Mouse (Mus musculus): ENCODE results near the gene Gm10639. TPM values are rescaled to one million over a fixed set of nuclear protein-coding genes. Genes with fewer than 3 reads are reported as not detected.
"Not testable (repeated sequence)": the region's sequence is repeated elsewhere in the genome, so short reads cannot be mapped to it uniquely, and the experiment has no call there.

The Gm10639 gene
- polyA plus RNA-seq, 1 experiment from 2014 or later, result not detected

GRCm38 (mm10) chr9:78350007-78350406 lies 60.3 kb downstream of the Gm10639 start:
- ATAC-seq (ENCODE audit: low FRiP score, low read depth), result not testable (repeated sequence)

DNA sequence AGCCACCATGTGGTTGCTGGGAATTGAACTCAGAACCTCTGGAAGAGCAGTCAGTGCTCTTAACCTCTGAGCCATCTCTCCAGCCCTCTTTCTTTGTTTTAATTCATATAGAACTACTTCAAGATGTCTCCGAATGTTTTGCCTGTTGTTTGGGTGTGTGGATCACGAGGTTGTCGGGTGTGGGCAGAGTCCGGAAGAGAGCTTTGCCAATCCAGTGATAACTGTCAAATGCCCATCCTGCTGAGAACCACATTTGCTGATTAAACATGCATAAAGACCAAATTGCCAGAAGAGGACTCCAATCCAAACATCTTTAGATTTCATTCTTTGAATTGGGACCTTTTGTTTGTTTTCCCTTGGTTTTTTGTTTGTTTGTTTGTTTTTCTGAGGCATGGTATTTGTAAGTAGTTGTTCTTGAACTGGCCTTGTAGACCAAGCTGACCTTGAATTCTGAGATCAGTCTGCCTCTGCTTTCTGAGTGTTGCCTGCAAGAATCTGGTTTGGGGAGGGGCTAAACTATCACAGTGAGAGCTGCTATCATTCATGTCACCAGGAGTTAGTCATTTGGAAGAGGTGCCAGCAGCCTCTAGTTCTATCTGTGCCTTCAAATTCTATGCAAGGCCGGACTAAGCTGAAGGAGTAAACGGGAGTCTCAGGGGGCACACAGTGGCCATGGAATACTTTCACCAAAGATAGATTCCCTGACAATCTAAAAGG lies 61.9 kb downstream of the Gm10639 start:
- no peak overlapping the region for H3K4me3 ChIP-seq
- H3K4me2 ChIP-seq (replicated peaks), result no peak overlapping the region
- H3K27ac ChIP-seq, result no peak overlapping the region
- no peaks in the 10 kb centered on the region for H3K9me3 ChIP-seq
- ATAC-seq (ENCODE audit: low FRiP score, low read depth), result no peak
- no peaks in the 10 kb centered on the region for H3K4me1 ChIP-seq
- 86% methylated on average over 6 of the region's 6 CpGs for WGBS
- no peaks in the 10 kb centered on the region for H3K36me3 ChIP-seq
- H3K27me3 ChIP-seq, result no peaks in the 10 kb centered on the region
- H3K9ac ChIP-seq, result no peak overlapping the region

More at GRCm38 (mm10) chr9:78350007-78350406, 60.3 kb downstream of the Gm10639 start:
- not testable (repeated sequence) for H3K27me3 ChIP-seq; H3K4me3 ChIP-seq; H3K9me3 ChIP-seq; H3K4me1 ChIP-seq; H3K4me2 ChIP-seq (replicated peaks); H3K27ac ChIP-seq; H3K9ac ChIP-seq; H3K36me3 ChIP-seq

Other genes starting within 250 kb of the Gm10639 start
- gene Gcm1, start 238.0 kb upstream of the Gm10639 start, polyA plus RNA-seq (2015; fragmentation: Nextera tagmentation; extraction: Ambion mirVana), result not detected in 2 replicates
- 36.8 and 39.4 TPM in 2 replicates for gene Fbxo9, start 180.9 kb upstream of the Gm10639 start, polyA plus RNA-seq (2015; fragmentation: Nextera tagmentation; extraction: Ambion mirVana)
- gene Ick, start 180.7 kb upstream of the Gm10639 start, polyA plus RNA-seq (2015; fragmentation: Nextera tagmentation; extraction: Ambion mirVana), result 32.1 and 33.9 TPM in 2 replicates
- gene Gsta4, start 107.1 kb upstream of the Gm10639 start, polyA plus RNA-seq (2015; fragmentation: Nextera tagmentation; extraction: Ambion mirVana), result 105 and 113 TPM in 2 replicates
- gene Gsta1, start 59.3 kb upstream of the Gm10639 start, polyA plus RNA-seq (2015; fragmentation: Nextera tagmentation; extraction: Ambion mirVana), result not detected in 2 replicates
- not detected in 2 replicates for gene Gm3776, start 32.8 kb upstream of the Gm10639 start, polyA plus RNA-seq (2015; fragmentation: Nextera tagmentation; extraction: Ambion mirVana)
- gene Omt2a, start 24.9 kb downstream of the Gm10639 start, polyA plus RNA-seq (2015; fragmentation: Nextera tagmentation; extraction: Ambion mirVana), result not detected in 2 replicates
- gene Omt2b, start 37.7 kb downstream of the Gm10639 start, polyA plus RNA-seq (2015; fragmentation: Nextera tagmentation; extraction: Ambion mirVana), result not detected in 2 replicates
- 0.46 and 0.55 TPM in 2 replicates for gene Gsta2, start 65.9 kb downstream of the Gm10639 start, polyA plus RNA-seq (2015; fragmentation: Nextera tagmentation; extraction: Ambion mirVana)
- gene Dppa5a, start 78.3 kb downstream of the Gm10639 start, polyA plus RNA-seq (2015; fragmentation: Nextera tagmentation; extraction: Ambion mirVana), result 0.33 and 0.50 TPM in 2 replicates
- gene Ooep, start 88.8 kb downstream of the Gm10639 start, polyA plus RNA-seq (2015; fragmentation: Nextera tagmentation; extraction: Ambion mirVana), result 3.8 TPM in 2 replicates
- 0.40 and 0.46 TPM in 2 replicates for gene Ddx43, start 105.9 kb downstream of the Gm10639 start, polyA plus RNA-seq (2015; fragmentation: Nextera tagmentation; extraction: Ambion mirVana)
- 2.5 and 2.6 TPM in 2 replicates for gene Cgas, start 153.3 kb downstream of the Gm10639 start, polyA plus RNA-seq (2015; fragmentation: Nextera tagmentation; extraction: Ambion mirVana)
- gene Mto1, start 158.3 kb downstream of the Gm10639 start, polyA plus RNA-seq (2015; fragmentation: Nextera tagmentation; extraction: Ambion mirVana), result 21.1 and 23.6 TPM in 2 replicates
- gene Gm17324, start 158.9 kb downstream of the Gm10639 start, polyA plus RNA-seq (2015; fragmentation: Nextera tagmentation; extraction: Ambion mirVana), result 0.27 and 0.28 TPM in 2 replicates
- 5,052 and 5,054 TPM in 2 replicates for gene Eef1a1, start 199.2 kb downstream of the Gm10639 start, polyA plus RNA-seq (2015; fragmentation: Nextera tagmentation; extraction: Ambion mirVana)